Mouse (Mus musculus) erythroblast, embryonic 14.5 days (primary cell): Measurements from ENCODE around the gene Rpl14.

Experiments
- GATA1 ChIP-seq: IDR thresholded peaks from 2 replicates; pipeline ENCODE4 v1.6.1; 2012; ENCODE audit warnings: low read length, inconsistent platforms, mixed read lengths
- TAL1 ChIP-seq: IDR thresholded peaks from 3 replicates; pipeline ENCODE4 v1.6.1; 2012; ENCODE audit warnings: low read length, inconsistent platforms, mixed read lengths

- TF ChIP-seq GATA1 (no peak), TAL1 (no peak)
These were observed 2.3 kb upstream of the Rpl14 start for GRCm38 (mm10) chr9:120568917-120569316.
